Mouse (Mus musculus) adrenal gland, adult 10 weeks (tissue): ENCODE measurements around the gene Trim54. TPM values are rescaled to one million over a fixed set of nuclear protein-coding genes. Genes with fewer than 3 reads are reported as not detected.

ENCODE experiments used
- polyA plus RNA-seq: library from polyadenylated mRNA; stranded (reverse); fragments of 350-450 nt; fragmentation: Illumina TruSeq; extraction: RNeasy Lipid Tissue Mini Kit (QIAGEN cat#74804); gene quantifications from one replicate; pipeline ENCODE4 v1.2.3, GENCODE M21; 2014; ENCODE audit warnings: low read depth, low replicate concordance

The Trim54 gene
- not detected for polyA plus RNA-seq

DNA sequence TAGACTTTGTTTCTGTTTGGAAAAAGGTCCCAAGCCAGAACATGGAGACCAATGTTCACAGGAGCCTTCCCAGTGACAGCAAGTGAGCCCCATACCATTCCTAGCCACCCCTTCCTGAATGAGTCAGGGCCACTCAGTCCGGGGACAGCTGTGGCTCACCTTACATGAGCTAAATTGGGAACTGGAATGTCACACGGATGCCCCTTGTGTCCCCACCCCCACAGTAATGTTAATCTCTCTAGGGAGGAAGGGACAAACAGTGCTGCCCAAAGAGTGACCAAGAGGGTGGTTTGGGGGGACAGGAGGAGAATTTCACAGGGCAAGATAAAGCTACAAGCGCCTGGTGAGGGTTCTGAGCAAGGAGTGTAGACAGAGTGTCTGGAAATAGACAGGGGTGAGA lies at the start of gene Trim54:
Gene Trim54, plus strand, starts transcription at position 359 of the 400 bp plus-strand sequence.

GRCm38 (mm10) chr5:31105814-31106335 lies 10.6 kb upstream of the Trim54 start, which contains the start of gene Dnajc5g:
TSS of gene Dnajc5g (plus strand) at chr5:31106285.

GRCm38 (mm10) chr5:31108000-31108490 lies 8.5 kb upstream of the Trim54 start, which contains the start of gene Slc30a3:
TSS of gene Slc30a3 (minus strand) at chr5:31108237.

DNA sequence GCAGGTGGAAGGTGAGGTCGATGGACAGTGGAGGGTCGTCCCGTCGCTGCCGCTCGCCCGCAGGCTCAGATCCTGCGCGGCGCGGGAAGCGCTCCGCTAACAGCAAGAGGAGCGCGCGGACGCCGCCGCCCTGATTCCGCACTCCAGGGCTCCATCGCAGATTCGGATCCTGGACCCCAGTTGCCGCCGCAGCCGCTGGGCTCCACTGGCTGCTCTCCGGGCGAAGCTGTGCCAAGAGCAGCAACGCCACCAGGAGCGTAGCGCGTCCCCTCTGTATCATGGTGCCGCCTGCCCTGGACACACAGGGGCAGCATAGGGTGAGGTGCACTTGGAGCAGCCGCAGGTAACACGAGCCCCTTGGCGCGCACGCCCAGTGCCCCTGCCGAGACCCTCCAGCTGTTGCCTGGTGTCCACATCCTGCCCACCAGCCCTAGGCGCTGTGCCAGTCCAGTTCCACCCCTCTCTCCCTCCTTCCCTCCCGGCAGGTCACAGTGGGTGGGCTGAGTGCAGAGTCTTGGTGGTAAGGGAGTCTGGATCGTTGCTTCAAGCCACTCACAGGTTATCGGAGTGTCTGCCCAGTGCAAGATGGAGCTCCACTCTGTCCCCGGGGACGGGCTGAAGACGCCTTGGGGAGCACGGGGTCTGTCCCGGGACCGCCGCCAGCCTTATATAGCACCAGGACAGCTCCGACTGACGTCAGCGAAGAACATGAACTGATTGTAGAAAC lies 21.9 kb downstream of the Trim54 start, which contains the start of gene Ucn:
Gene Ucn, minus strand, starts transcription at position 589 of the 727 bp plus-strand sequence.

GRCm38 (mm10) chr5:31154152-31154553 lies 37.6 kb downstream of the Trim54 start, which contains the start of gene Mpv17:
TSS of gene Mpv17 (minus strand) at chr5:31154251.

DNA sequence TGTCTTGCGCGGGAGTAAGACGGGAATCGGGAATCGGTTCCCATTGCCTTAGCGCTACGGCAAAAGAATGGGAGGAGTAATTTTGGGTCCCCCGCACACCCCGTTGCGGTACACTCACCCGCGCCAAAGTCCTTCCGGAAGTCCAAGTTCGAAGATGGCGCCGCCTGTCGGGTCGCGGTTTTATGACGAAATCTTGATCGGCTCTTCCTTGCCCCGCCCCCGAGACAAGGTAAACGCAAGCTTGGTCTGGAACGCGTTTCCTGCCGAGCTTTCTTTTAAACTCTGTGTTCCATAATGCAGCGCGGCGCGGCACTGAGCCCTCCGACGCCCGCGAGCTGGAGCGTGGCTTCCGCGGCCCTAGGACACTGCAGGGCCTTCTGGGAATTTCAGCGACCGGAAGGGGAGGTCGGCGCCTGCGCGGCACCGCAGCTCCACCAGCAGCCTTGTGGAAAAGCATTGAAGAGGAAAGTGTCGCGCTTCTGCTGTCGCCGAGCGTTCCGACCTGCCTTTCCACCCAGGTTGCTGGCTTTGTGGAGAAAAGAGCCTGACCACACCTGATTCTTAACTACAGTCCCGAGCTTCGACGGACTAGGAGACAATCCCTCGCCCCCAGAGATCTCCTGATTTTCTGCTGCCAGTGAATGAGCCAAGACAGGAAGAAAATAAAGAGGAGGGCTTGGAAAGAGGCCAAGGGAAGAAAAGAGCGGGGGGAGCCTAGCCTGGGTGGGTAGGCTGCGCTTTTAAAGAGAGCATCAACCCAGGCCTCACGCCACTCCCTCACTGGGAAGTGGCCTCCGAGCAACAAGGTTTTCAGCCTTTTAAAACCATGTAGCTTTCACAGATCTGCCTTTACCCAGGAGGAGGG lies 63.5 kb downstream of the Trim54 start, which contains the start of the genes Gm29609 and Gtf3c2:
Gene Gm29609, minus strand, starts transcription at position 146 of the 865 bp plus-strand sequence.
Gene Gtf3c2, minus strand, starts transcription at position 379 of the 865 bp plus-strand sequence.

Other genes starting within 250 kb of the Trim54 start
- 15.0 TPM for gene Tmem214, start 248.7 kb upstream of the Trim54 start, polyA plus RNA-seq
- gene Agbl5, start 228.0 kb upstream of the Trim54 start, polyA plus RNA-seq = 2.1 TPM
- 273 TPM for gene Ost4, start 208.9 kb upstream of the Trim54 start, polyA plus RNA-seq
- not detected for gene Emilin1, start 203.3 kb upstream of the Trim54 start, polyA plus RNA-seq
- not detected for gene Khk, start 195.3 kb upstream of the Trim54 start, polyA plus RNA-seq
- gene Cgref1, start 171.1 kb upstream of the Trim54 start, polyA plus RNA-seq = not detected
- gene Preb, start 156.4 kb upstream of the Trim54 start, polyA plus RNA-seq = 19.2 TPM
- 0.82 TPM for gene Tcf23, start 148.1 kb upstream of the Trim54 start, polyA plus RNA-seq
- 125 TPM for gene Atraid, start 68.4 kb upstream of the Trim54 start, polyA plus RNA-seq
- gene Slc5a6, start 67.8 kb upstream of the Trim54 start, polyA plus RNA-seq = 4.0 TPM
- 0.76 TPM for gene Cad, start 61.9 kb upstream of the Trim54 start, polyA plus RNA-seq
- gene Dnajc5g, start 10.4 kb upstream of the Trim54 start, polyA plus RNA-seq = not detected
- gene Slc30a3, start 8.5 kb upstream of the Trim54 start, polyA plus RNA-seq = not detected
- not detected for gene Ucn, start 22.1 kb downstream of the Trim54 start, polyA plus RNA-seq
- gene Mpv17, start 37.5 kb downstream of the Trim54 start, polyA plus RNA-seq = 88.7 TPM
- 0.35 TPM for gene Gm29609, start 63.2 kb downstream of the Trim54 start, polyA plus RNA-seq
- gene Gtf3c2, start 63.4 kb downstream of the Trim54 start, polyA plus RNA-seq = 47.4 TPM
- gene Snx17, start 76.5 kb downstream of the Trim54 start, polyA plus RNA-seq = 72.7 TPM
- gene Eif2b4, start 76.7 kb downstream of the Trim54 start, polyA plus RNA-seq = 2.9 TPM
- 1.3 TPM for gene Zfp513, start 85.6 kb downstream of the Trim54 start, polyA plus RNA-seq
- gene Ppm1g, start 104.0 kb downstream of the Trim54 start, polyA plus RNA-seq = 30.8 TPM
- 91.5 TPM for gene Nrbp1, start 124.2 kb downstream of the Trim54 start, polyA plus RNA-seq
- not detected for gene Gm9970, start 124.5 kb downstream of the Trim54 start, polyA plus RNA-seq
- gene Krtcap3, start 135.0 kb downstream of the Trim54 start, polyA plus RNA-seq = not detected
- 14.0 TPM for gene Ift172, start 174.4 kb downstream of the Trim54 start, polyA plus RNA-seq
- 3.6 TPM for gene Fndc4, start 179.4 kb downstream of the Trim54 start, polyA plus RNA-seq
- gene Gckr, start 180.7 kb downstream of the Trim54 start, polyA plus RNA-seq = not detected